Mouse (Mus musculus) thymus, adult 2 months (tissue): Measurements from ENCODE around the gene Apopt1.

Experiments
- CTCF ChIP-seq: fragments of 200-500 bp; IDR thresholded peaks from 2 replicates; pipeline ENCODE4 v1.5.1; 2012; ENCODE audit warnings: mild to moderate bottlenecking, control low read depth, low read length, moderate library complexity, borderline replicate concordance; ENCODE audit not compliant: control insufficient read depth, poor library complexity, insufficient read depth; ENCODE audit errors: extremely low read depth
- POLR2A ChIP-seq: fragments of 200-500 bp; IDR thresholded peaks from 2 replicates; pipeline ENCODE4 v1.6.1; 2012; ENCODE audit warnings: mild to moderate bottlenecking, low read length, control low read depth, moderate library complexity; ENCODE audit not compliant: control insufficient read depth, poor library complexity, insufficient read depth; ENCODE audit errors: extremely low read depth

GRCm38 (mm10) chr12:111790631-111791030 lies 77.6 kb downstream of the Apopt1 start:
- no peak for TF ChIP-seq CTCF
- no peak for TF ChIP-seq POLR2A
